In genomic region chr5:96997802-96998565, GRCm38 (mm10) we compare ENCODE assay signal across 8 mouse cellular contexts. TPM values are rescaled to one million over a fixed set of nuclear protein-coding genes. Genes with fewer than 3 reads are reported as not detected.
DNase-seq lines count a peak whose midpoint lies in the region; ATAC-seq and TF ChIP-seq lines count a peak whose summit lies in the region.

No protein-coding gene starts in this region.

- no peak for TF ChIP-seq CTCF in hindbrain, postnatal 0 days (IDR thresholded peaks at IDR 0.05; ENCODE audit: low read depth)

- H3K9ac ChIP-seq in hindbrain, postnatal 0 days (replicated peaks; ENCODE audit: low read length) = peak overlapping the region; percentile 82
- H3K9ac ChIP-seq in liver, embryonic 13.5 days = peak overlapping the region; percentile 98
- peak overlapping the region; percentile 84 for H3K9ac ChIP-seq in neural tube, embryonic 11.5 days (ENCODE audit: low read length)

- H3K4me1 ChIP-seq in hindbrain, postnatal 0 days (ENCODE audit: insufficient read depth, low read length) = peaks cover 8% of the 10 kb centered on the region; the same call in 1 of the 2 replicates
- peaks cover 80% of the 10 kb centered on the region for H3K4me1 ChIP-seq in liver, embryonic 13.5 days (replicated peaks)
- peaks cover 7% of the 10 kb centered on the region for H3K4me1 ChIP-seq in neural tube, embryonic 11.5 days (ENCODE audit: control insufficient read depth, insufficient read depth, low read length)

- H3K27ac ChIP-seq in hindbrain, postnatal 0 days = peak overlapping the region; percentile 90
- peak overlapping the region; percentile 98 for H3K27ac ChIP-seq in liver, embryonic 13.5 days
- peak overlapping the region; percentile 86 for H3K27ac ChIP-seq in neural tube, embryonic 11.5 days (ENCODE audit: low read depth, low read length)

- no peaks in the 10 kb centered on the region for H3K27me3 ChIP-seq in hindbrain, postnatal 0 days (ENCODE audit: insufficient read depth, low read length)
- no peaks in the 10 kb centered on the region for H3K27me3 ChIP-seq in liver, embryonic 13.5 days
- no peaks in the 10 kb centered on the region for H3K27me3 ChIP-seq in neural tube, embryonic 11.5 days (ENCODE audit: control insufficient read depth, insufficient read depth, low read length)

- H3K4me2 ChIP-seq in hindbrain, postnatal 0 days (ENCODE audit: low read depth, low read length) = peak overlapping the region; percentile 88
- H3K4me2 ChIP-seq in liver, embryonic 13.5 days = peak overlapping the region; percentile 75
- peak overlapping the region; percentile 78 for H3K4me2 ChIP-seq in neural tube, embryonic 11.5 days (ENCODE audit: low read depth)

- H3K4me3 ChIP-seq in hindbrain, postnatal 0 days (ENCODE audit: low read length) = peak overlapping the region; percentile 84
- peak overlapping the region; percentile 94 for H3K4me3 ChIP-seq in liver, embryonic 13.5 days (replicated peaks)
- H3K4me3 ChIP-seq in neural tube, embryonic 11.5 days (ENCODE audit: low read depth, low read length) = peak overlapping the region; percentile 80

- ATAC-seq in hindbrain, postnatal 0 days = peak; percentile 5
- ATAC-seq in liver, embryonic 13.5 days (ENCODE audit: low read depth) = peak; percentile 46
- ATAC-seq in neural tube, embryonic 11.5 days (ENCODE audit: insufficient read depth, low FRiP score, low TSS enrichment) = peak; percentile 32

- DNase-seq in B cell, adult 2 months = peak; percentile 63 to 72
- peak; percentile 50 for DNase-seq in NIH3T3 (ENCODE audit: low read depth)
- DNase-seq in cerebellum, postnatal 36 days = peak; percentile 45 to 46
- DNase-seq in gastrocnemius, adult 8-10 months (ENCODE audit: low spot score in 2 of 2) = peak; percentile 36 to 43
- peak; percentile 14 for DNase-seq in hindbrain, postnatal 0 days (ENCODE audit: low spot score)
- peak; percentile 54 for DNase-seq in liver, embryonic 13.5 days
- peak; percentile 25 for DNase-seq in neural tube, embryonic 11.5 days (ENCODE audit: low spot score)
- DNase-seq in urinary bladder, postnatal 14 days (ENCODE audit: low spot score) = peak; percentile 47

- no peaks in the 10 kb centered on the region for H3K9me3 ChIP-seq in hindbrain, postnatal 0 days (ENCODE audit: low read length)
- no peaks in the 10 kb centered on the region for H3K9me3 ChIP-seq in liver, embryonic 13.5 days (replicated peaks)
- no peaks in the 10 kb centered on the region for H3K9me3 ChIP-seq in neural tube, embryonic 11.5 days (ENCODE audit: control insufficient read depth, low read length)

- WGBS in hindbrain, postnatal 0 days = 2% methylated on average over 73 of the region's 75 CpGs
- WGBS in liver, embryonic 13.5 days (ENCODE audit: insufficient replicate concordance) = under 1% methylated on average over 75 of the region's 75 CpGs
- under 1% methylated on average over 70 of the region's 75 CpGs for WGBS in neural tube, embryonic 11.5 days

- no peaks in the 10 kb centered on the region for H3K36me3 ChIP-seq in hindbrain, postnatal 0 days (ENCODE audit: insufficient read depth, low read length)
- H3K36me3 ChIP-seq in liver, embryonic 13.5 days = peaks cover 27% of the 10 kb centered on the region
- H3K36me3 ChIP-seq in neural tube, embryonic 11.5 days (ENCODE audit: control insufficient read depth, insufficient read depth, low read length) = no peaks in the 10 kb centered on the region

RNA-seq across cellular contexts. Expression of gene Bmp2k, which starts 0.5 kb away (rescaled TPM):
- total RNA-seq in gastrocnemius, adult 8-10 months (2022) = 10 to 100 TPM; 11.8 to 14.4 (median 13.5) TPM
- total RNA-seq in hindbrain, postnatal 0 days (2014; rRNA removed) = 18.5 and 21.7 TPM in 2 replicates
- 10.3 and 10.5 TPM in 2 replicates for polyA plus RNA-seq in hindbrain, postnatal 0 days (2015; fragmentation: Nextera tagmentation; extraction: Ambion mirVana)
- 34.7 and 39.3 TPM in 2 replicates for polyA plus RNA-seq in liver, embryonic 13.5 days (2015; fragmentation: Nextera tagmentation; extraction: Ambion mirVana)
- 10.0 and 11.2 TPM in 2 replicates for polyA plus RNA-seq in neural tube, embryonic 11.5 days (2014; fragmentation: Nextera tagmentation; extraction: Ambion mirVana)

Comparison
In these comparisons a context has a peak if more than half of its experiments do, and no peak if none do; other contexts are left out.
1. Peak in every context shown above with its lines: DNase-seq, ATAC-seq, H3K4me3 ChIP-seq and H3K27ac ChIP-seq.
2. DNase-seq: peak in every context shown above with its lines; median percentile 68 in B cell, adult 2 months; 54 in liver, embryonic 13.5 days; 50 in NIH3T3; 47 in urinary bladder, postnatal 14 days; 46 in cerebellum, postnatal 36 days; 40 in gastrocnemius, adult 8-10 months; 25 in neural tube, embryonic 11.5 days; 14 in hindbrain, postnatal 0 days.